Mouse (Mus musculus): ENCODE data around the gene Hand1. TPM values are rescaled to one million over a fixed set of nuclear protein-coding genes. Genes with fewer than 3 reads are reported as not detected.
A peak's percentile ranks its signal among the peaks of the same experiment; 100 is the strongest.
"Not testable (repeated sequence)": the region's sequence is repeated elsewhere in the genome, so short reads cannot be mapped to it uniquely, and the experiment has no call there.

Gene Hand1
- total RNA-seq, 4 experiments from 2014 or later: not detected

DNA sequence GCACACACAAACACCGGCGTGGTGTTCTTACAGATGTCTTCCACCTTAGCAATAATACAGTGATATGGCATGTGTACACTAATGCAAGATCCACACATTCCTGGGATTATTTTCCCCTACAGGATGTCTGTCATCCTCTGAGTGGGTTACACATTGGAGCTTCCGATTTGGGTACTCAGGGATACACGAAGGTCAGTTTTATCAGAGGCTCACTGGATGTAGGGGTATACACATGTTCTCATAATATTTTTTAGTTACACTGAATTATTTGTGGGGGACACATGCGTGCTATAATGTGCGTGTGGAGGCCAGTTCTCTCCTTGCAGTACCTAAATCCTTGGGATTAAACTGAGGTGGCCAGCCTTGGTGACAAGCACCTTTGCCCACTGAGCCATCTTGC, 1.4 kb upstream of the Hand1 start:
- DNase-seq (ENCODE audit: low spot score in 2 of 2): no peak

- DNase-seq (ENCODE audit: low spot score in 2 of 2): no peak
Measured at GRCm38 (mm10) chr11:57833296-57833977, 819 bp upstream of the Hand1 start.

- DNase-seq (ENCODE audit: low spot score in 2 of 2): no peak
Measured at GRCm38 (mm10) chr11:57831861-57832260, 757 bp downstream of the Hand1 start.

GRCm38 (mm10) chr11:57831281-57831781, 1.3 kb downstream of the Hand1 start:
- no peak for DNase-seq (ENCODE audit: low spot score in 2 of 2)

DNA sequence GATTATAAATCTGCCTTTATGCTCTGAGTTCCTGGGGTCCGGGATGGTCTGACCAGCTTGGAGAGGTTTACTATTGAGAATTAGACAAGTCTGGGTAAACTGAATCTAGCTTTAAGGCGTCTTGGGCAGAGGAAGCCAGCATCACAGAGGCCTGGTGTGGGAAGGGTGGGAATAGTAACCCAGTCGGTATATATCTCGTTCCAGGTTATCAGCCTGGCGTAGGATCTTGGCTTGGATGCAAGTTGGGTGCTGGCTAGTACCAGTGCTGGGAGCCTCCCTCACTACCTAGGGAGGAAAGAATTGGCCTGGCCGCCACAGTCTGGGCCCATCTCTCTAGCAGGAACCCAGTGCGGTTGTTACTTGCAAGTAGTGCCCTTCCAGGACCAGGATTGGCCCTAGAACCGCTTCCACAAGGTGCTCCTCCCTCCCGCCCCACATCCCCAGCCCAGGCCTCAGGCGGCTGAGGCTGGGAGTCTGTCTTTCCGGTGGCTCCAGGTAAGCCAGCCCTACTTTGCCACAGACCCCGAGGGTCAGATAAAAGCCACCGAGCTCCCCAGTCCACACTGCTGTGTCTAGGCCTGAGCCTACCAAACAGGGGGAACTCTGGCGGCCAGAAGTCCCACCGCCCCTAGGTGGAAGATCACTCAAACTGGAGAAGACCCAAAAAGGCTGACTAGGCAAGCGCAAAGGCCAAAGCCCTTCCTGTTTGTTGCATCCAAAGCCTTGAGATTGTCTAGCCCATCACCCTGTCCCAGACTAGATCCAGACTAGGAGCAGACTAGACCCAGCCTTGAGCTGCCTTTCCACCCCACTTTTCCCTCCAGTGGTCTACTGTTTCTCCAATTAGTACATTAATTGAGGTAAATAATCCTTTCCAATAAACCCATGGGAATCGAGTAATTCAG, 2.5 kb downstream of the Hand1 start:
- DNase-seq (ENCODE audit: low spot score in 2 of 2): no peak

- no peak for DNase-seq (ENCODE audit: low spot score in 2 of 2)
Measured at GRCm38 (mm10) chr11:57828955-57829870, 3.4 kb downstream of the Hand1 start.

DNA sequence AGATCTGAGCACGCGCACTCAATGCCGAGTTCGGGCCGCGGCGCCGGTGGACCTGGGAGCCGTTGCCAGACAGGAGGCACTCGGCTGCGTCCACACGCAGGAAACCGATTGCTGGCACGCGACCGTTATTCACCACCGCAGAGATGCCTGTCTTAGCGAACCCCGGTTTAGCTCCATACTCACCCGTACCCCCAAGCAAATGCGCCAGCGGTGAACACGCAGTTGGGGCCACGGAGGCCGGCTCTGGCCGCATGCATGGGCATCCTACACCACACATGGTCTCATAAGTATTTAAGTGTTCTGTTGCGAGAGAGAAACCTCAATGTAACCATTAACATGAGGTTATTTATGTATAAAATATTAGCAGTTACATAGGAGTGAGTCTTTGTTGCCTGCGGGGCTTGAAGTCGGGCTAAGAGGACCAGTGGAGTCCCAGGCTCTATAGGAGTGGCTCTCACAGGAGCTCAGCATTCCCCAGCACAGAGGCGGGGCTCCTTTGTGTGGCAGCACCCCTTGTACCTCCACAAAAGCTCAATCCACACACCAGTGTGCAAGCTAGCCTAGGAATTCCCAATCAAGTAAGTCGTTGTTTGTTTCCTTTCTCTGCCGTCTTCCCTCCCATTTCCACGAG, 4.6 kb downstream of the Hand1 start:
- DNase-seq (ENCODE audit: low spot score in 2 of 2): no peak

DNA sequence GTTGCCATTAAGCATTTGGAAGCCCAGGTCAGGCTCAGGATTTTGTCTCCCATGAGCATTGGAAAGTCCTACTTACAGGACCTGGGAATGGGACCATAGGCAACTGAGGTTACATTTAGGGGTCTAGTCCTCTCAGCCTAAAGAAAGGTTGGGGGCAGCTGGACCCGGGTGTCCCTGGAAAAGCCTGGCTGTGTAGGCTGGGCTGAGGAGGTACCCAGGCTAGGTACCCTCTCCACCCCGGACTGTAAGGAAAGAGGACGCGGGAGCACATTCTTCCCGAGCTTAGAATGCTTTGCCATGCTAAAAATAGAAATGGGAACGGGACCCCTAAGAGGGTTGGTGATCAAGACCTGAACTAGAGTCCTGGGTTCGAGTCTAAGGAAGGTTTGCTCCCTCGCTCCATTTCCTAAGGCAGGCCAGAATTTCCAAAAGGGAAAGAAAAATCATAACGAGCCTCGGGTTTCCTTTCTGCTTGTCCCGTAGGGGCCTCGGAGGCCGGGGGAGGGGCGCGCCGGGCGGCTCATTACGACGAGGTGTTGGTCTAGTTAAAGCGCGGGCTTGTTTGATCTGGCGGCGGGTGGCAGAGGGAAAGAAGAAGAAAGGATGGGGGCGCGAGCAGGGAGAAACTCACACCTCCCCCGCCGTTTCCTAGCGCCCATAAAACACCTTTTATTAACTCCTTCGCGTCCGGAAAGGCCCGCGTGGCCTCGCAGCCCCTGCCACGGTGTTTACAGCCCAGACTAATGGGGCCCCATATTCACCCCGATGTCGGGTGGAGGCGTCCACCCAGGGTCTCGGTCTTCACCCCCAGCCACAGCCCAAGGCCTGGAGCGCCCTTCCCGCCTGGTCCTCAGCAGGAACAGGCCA, 5.3 kb downstream of the Hand1 start:
- no peak for DNase-seq (ENCODE audit: low spot score in 2 of 2)

DNA sequence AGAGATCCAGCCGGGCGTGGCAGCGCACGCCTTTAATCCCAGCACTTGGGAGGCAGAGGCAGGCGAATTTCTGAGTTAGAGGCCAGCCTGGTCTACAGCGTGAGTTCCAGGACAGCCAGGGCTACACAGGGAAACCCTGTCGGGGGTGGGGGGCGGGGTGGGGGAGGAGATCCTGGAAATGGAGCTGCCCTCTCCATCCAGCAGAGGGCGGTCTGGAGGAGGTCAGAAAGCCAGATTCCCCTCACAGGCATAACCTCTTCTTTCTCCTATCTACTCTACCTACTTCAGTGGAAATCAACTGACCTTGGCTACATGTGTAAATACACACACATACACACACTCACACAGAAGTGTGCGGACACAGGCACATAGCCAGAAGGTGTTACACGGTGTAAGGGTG, 7.4 kb downstream of the Hand1 start:
- not testable (repeated sequence) for DNase-seq (ENCODE audit: low spot score in 2 of 2)

DNA sequence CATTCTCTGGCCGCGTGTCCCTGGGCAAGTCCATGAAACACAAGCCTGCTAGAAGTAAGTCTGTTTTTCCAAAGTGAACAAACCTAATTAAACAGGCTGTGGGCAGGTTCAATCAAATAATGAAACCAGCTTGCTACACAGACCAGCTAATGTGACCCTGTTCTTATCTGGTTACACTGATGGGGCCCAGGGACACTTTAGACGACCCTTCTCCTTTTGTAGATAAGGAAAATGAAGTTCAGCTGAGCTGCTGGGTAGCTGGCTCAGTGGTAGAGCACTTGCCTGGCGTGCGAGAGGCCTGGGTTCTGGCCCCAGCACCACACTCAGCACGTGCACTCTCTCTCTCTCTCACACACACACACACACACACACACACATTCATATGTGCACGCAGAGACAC, 8.9 kb downstream of the Hand1 start:
- DNase-seq (ENCODE audit: low spot score in 2 of 2): no peak

DNA sequence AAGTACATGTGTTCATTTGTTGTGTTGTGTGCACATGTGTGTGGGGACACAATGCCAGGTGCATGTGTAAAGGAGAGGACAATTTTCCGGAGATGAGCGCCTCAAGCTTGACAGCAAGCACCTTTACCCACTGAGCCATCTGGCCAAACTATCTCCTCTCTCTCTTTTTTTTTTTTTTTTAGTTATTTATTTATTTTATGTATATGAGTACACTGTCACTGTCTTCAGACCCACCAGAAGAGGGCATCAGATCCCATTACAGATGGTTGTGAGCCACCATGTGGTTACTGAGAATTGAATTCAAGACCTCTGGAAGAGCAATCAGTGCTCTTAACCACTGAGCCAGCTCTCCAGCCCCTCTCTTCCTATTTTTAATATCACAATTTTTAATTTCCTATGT, 9.5 kb downstream of the Hand1 start:
- not testable (repeated sequence) for DNase-seq (ENCODE audit: low spot score in 2 of 2)

GRCm38 (mm10) chr11:57819999-57820581, 12.5 kb downstream of the Hand1 start:
- peak; percentile 39 to 68 for DNase-seq (ENCODE audit: low spot score in 2 of 2)

DNA sequence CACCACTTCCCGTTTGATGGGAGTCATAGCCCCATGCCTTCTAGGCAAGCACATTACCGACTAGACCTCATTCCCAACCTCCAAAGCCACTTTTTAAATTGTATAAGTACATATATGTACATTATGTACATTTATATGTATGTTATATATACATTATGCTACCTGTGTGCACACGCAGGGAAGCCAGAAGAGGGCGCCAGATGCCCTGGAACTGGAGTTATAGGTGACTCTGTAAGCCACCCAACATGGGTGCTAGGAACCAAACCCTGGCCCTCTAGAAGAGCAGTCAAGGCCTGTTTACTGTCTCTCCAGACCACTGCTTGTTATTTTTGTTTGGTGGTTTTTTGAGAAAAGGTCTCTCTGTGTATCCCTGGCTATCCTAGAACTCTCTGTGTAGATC, 14.4 kb downstream of the Hand1 start:
- DNase-seq (ENCODE audit: low spot score in 2 of 2): no peak

DNA sequence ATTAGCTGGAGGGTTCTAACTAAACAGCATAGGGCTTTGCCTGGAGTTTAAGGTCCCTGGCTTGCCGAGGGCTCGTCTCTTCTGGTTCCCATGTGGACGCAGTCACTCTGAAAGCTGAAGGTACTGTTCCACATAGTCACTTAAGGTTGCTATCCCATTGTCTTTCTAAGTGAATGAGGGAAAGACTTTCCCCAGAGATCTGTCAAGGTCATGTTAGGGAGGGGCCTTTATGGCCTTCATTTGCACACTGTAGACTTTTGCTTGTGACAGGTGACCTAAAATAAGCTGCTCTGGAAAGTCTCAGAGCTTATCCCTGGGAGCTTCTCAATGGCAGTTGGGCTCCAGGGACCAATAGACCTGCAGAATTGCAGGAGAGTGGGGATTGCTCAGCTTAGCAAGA, 19.0 kb downstream of the Hand1 start:
- DNase-seq (ENCODE audit: low spot score in 2 of 2): no peak

DNA sequence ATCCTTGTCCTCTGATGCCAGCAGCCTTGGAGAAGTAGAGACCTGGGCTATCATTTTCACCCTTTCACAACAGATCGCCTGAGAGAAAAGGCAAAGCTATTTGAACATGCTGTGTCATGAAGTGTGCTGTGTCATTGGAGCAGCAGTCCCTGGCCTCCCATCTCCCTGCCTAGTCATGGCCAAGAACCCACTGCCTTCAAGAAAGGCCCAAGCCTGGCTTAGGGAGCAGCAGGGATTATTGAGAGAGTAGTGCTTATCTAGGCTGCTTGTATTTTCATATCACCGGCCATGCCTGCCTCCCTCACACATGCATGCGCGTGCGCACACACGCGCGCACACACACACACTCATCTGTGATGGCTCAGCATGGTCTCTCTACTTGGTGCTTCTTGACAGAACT, 20.4 kb downstream of the Hand1 start:
- no peak for DNase-seq (ENCODE audit: low spot score in 2 of 2)

GRCm38 (mm10) chr11:57811006-57811405, 21.6 kb downstream of the Hand1 start:
- DNase-seq (ENCODE audit: low spot score in 2 of 2): no peak

GRCm38 (mm10) chr11:57809732-57810098, 22.9 kb downstream of the Hand1 start:
- DNase-seq (ENCODE audit: low spot score in 2 of 2): no peak

DNA sequence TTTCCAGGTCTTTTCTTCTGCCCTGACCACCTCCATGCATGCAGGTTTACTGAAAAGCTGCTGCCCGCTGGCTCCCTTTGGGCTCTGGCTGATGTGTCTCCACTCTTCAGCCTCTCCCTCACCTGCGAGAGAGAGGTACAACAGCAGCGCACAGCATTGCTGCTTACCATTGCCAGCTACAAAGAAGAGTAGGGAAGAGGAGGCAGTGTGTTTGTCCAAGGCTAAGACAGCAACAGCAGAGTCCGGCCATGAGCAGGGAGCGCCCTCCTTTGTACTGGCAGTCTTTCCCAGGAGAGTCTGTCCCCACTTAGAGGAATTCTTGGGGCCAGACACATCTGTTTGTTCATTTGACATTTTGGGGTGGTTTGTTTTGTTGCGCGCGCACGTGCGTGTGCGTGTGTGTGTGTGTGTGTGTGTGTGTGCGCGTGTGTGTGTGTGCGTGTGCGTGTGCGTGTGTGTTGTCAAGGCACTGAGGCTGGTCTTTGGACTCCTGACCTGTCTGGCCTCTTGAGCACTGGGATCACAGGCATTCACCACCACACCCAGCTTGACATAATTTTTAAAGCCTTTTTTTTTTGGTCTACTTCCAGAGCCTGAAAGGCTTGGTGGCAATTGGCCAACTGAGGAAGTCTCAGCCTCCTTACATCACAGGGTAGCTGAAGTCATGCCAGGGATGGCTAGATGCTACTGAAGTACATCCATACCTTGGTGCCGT, 23.4 kb downstream of the Hand1 start:
- DNase-seq (ENCODE audit: low spot score in 2 of 2): no peak

DNA sequence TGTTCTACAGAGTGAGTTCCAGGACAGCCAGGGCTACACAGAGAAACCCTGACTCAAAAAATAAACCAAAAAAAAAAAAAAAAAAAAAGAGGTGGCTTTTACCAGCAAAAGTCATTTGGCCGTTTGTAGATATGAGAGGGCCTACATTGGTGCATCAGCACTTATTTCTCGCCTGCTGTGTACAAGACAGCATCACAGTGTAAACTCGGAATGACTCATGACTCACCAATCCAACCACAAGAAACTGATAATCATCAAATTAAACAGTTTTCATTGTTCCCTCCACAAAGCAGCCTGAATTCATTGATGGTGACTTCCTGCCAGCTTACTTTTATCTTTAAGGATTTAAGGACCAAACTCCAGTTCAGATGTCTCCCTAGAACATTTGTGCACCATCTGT, 27.6 kb downstream of the Hand1 start:
- no peak for DNase-seq (ENCODE audit: low spot score in 2 of 2)
